Mouse (Mus musculus) erythroblast, embryonic 14.5 days (primary cell): ENCODE results near the gene Cacng8. TPM values are rescaled to one million over a fixed set of nuclear protein-coding genes. Genes with fewer than 3 reads are reported as not detected.

Source experiments
- H3K27me3 ChIP-seq: 2 replicates; pipeline ENCODE4 v1.6.1; 2012; ENCODE audit warnings: inconsistent platforms; ENCODE audit not compliant: control insufficient read depth
- H3K36me3 ChIP-seq: 2 replicates; pipeline ENCODE4 v1.6.1; 2012; ENCODE audit warnings: mild to moderate bottlenecking, inconsistent platforms; ENCODE audit not compliant: control insufficient read depth
- H3K4me1 ChIP-seq: 2 replicates; pipeline ENCODE4 v1.6.1; 2012; ENCODE audit warnings: inconsistent platforms; ENCODE audit not compliant: control insufficient read depth
- H3K4me3 ChIP-seq: replicated peaks from 2 replicates; pipeline ENCODE3; 2012; ENCODE audit warnings: moderate library complexity, mild to moderate bottlenecking, inconsistent platforms
- H3K9me3 ChIP-seq: 2 replicates; pipeline ENCODE4 v1.6.1; 2012; ENCODE audit warnings: low read length, inconsistent platforms, mixed read lengths; ENCODE audit not compliant: control insufficient read depth
- GATA1 ChIP-seq: IDR thresholded peaks from 2 replicates; pipeline ENCODE4 v1.6.1; 2012; ENCODE audit warnings: low read length, inconsistent platforms, mixed read lengths
- TAL1 ChIP-seq: IDR thresholded peaks from 3 replicates; pipeline ENCODE4 v1.6.1; 2012; ENCODE audit warnings: low read length, inconsistent platforms, mixed read lengths
- polyA plus RNA-seq: library from polyadenylated mRNA; stranded (reverse); fragments of >175 nt; gene quantifications from 2 replicates; pipeline ENCODE4 v1.2.3, GENCODE M21; 2012

The Cacng8 gene
- polyA plus RNA-seq, 1 experiment: not detected

DNA sequence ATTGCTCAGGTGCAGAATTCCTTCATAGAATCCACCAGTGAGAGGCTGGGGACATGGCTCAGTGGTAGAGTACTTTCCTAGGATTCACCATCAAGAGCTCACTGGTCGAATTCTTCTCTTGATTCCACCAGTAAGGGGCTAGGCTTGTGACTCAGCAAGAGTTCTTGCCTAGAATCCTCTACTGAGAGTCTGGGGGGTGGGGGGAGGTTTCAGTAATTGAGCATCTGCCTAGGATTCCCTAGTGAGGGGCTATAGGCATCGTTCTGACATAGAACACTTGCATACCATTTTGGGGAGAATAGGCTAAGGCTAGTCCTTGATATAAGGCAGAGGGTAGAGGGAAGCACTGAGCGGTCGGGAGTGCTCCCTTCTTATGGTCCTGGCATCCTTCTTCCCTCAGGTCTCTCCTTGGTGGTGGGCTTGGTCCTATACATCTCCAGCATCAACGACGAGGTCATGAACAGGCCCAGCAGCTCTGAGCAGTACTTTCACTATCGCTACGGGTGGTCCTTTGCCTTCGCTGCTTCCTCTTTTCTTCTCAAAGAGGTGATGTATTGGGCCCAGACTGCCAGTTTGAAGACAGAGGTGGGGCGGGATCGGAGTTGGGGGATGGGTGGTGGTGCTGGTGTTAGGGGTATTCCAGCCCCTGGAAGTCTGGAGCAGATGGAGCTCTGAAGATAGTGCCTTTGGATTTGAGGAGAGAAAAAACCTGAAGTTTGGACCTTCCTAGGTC, 24.8 kb upstream of the Cacng8 start:
- Histone ChIP-seq H3K4me1 (no peaks in the 10 kb centered on the region), H3K9me3 (no peaks in the 10 kb centered on the region), H3K27me3 (peaks cover 32% of the 10 kb centered on the region), H3K4me3 (no peak overlapping the region), H3K36me3 (no peaks in the 10 kb centered on the region)
- TF ChIP-seq TAL1 (no peak), GATA1 (no peak)

GRCm38 (mm10) chr7:3366705-3367516, 23.6 kb upstream of the Cacng8 start:
- Histone ChIP-seq H3K27me3 (peaks cover 32% of the 10 kb centered on the region), H3K4me1 (no peaks in the 10 kb centered on the region), H3K4me3 (no peak overlapping the region), H3K36me3 (no peaks in the 10 kb centered on the region), H3K9me3 (no peaks in the 10 kb centered on the region)
- TF ChIP-seq TAL1 (no peak), GATA1 (no peak)

GRCm38 (mm10) chr7:3367569-3367968, 22.9 kb upstream of the Cacng8 start:
- H3K36me3 ChIP-seq: no peaks in the 10 kb centered on the region
- H3K4me3 ChIP-seq: no peak overlapping the region
- no peak for TF ChIP-seq TAL1
- no peak for TF ChIP-seq GATA1
- no peaks in the 10 kb centered on the region for H3K9me3 ChIP-seq
- H3K27me3 ChIP-seq: peaks cover 32% of the 10 kb centered on the region
- H3K4me1 ChIP-seq: no peaks in the 10 kb centered on the region

- TF ChIP-seq GATA1 (no peak), TAL1 (no peak)
- Histone ChIP-seq H3K4me3 (no peak overlapping the region), H3K4me1 (no peaks in the 10 kb centered on the region), H3K9me3 (no peaks in the 10 kb centered on the region), H3K36me3 (no peaks in the 10 kb centered on the region), H3K27me3 (peaks cover 32% of the 10 kb centered on the region)
Observed at GRCm38 (mm10) chr7:3368311-3368710, 22.2 kb upstream of the Cacng8 start.

GRCm38 (mm10) chr7:3369189-3369588, 21.3 kb upstream of the Cacng8 start:
- no peaks in the 10 kb centered on the region for H3K4me1 ChIP-seq
- H3K27me3 ChIP-seq: peaks cover 32% of the 10 kb centered on the region
- TF ChIP-seq TAL1: no peak
- TF ChIP-seq GATA1: no peak
- no peaks in the 10 kb centered on the region for H3K36me3 ChIP-seq
- H3K4me3 ChIP-seq: no peak overlapping the region
- no peaks in the 10 kb centered on the region for H3K9me3 ChIP-seq

- no peak for TF ChIP-seq GATA1
- no peak for TF ChIP-seq TAL1
- Histone ChIP-seq H3K36me3 (no peaks in the 10 kb centered on the region), H3K27me3 (peaks cover 27% of the 10 kb centered on the region), H3K4me3 (no peak overlapping the region), H3K4me1 (no peaks in the 10 kb centered on the region), H3K9me3 (no peaks in the 10 kb centered on the region)
Observed at GRCm38 (mm10) chr7:3370407-3370806, 20.1 kb upstream of the Cacng8 start.

- Histone ChIP-seq H3K36me3 (no peaks in the 10 kb centered on the region), H3K4me1 (no peaks in the 10 kb centered on the region), H3K27me3 (peaks cover 11% of the 10 kb centered on the region), H3K4me3 (no peak overlapping the region), H3K9me3 (no peaks in the 10 kb centered on the region)
- TF ChIP-seq GATA1 (no peak), TAL1 (no peak)
Observed at GRCm38 (mm10) chr7:3372376-3372775, 18.1 kb upstream of the Cacng8 start.

DNA sequence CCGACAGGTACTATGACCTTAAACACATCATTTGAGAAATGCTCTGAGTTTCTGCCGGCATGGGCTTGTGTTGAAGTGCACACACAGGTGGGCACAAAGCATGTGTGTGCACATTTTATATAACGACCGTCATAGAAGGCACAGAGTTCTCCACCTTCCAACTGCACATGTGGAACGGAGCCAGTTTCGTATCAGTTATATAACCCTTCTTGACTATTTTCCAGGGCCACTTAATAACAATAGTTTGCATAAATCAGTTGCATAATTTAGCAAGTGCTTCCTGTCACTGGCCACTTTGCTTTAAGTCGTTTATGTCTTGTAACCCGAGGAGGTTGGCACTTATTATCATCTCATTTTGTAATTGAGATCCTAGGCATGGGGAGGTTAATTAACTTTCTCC, 16.7 kb upstream of the Cacng8 start:
- TF ChIP-seq TAL1: no peak
- no peak for TF ChIP-seq GATA1
- no peak overlapping the region for H3K4me3 ChIP-seq
- H3K4me1 ChIP-seq: no peaks in the 10 kb centered on the region
- no peaks in the 10 kb centered on the region for H3K9me3 ChIP-seq
- H3K27me3 ChIP-seq: peaks cover 3% of the 10 kb centered on the region; the same call in 1 of the 2 replicates
- H3K36me3 ChIP-seq: no peaks in the 10 kb centered on the region

DNA sequence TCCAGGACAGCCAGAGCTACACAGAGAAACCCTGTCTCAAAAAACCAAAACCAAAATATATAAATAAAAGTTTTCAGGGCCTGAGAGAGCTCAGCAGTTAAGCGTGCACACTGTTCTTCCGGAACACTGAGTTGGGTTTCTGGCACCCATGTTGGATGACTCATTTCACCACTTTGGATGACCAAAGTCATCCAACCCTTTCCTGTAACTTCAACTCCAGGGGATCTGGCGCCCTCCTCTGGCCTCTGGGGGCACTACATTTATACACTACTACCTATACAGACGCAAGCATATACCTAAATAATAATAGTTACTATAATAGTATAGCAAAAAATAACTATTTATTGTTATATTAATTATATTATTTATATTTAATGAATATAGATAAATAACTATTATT, 13.7 kb upstream of the Cacng8 start:
- TF ChIP-seq TAL1: no peak
- TF ChIP-seq GATA1: no peak
- H3K9me3 ChIP-seq: no peaks in the 10 kb centered on the region
- H3K36me3 ChIP-seq: no peaks in the 10 kb centered on the region
- H3K4me3 ChIP-seq: no peak overlapping the region
- H3K27me3 ChIP-seq: no peaks in the 10 kb centered on the region
- no peaks in the 10 kb centered on the region for H3K4me1 ChIP-seq
